Mouse (Mus musculus) liver, embryonic 12.5 days (tissue): ENCODE data around the gene Csrnp2. TPM values are rescaled to one million over a fixed set of nuclear protein-coding genes. Genes with fewer than 3 reads are reported as not detected.
"Not testable (repeated sequence)": the region's sequence is repeated elsewhere in the genome, so short reads cannot be mapped to it uniquely, and the experiment has no call there.

ENCODE experiments used
- ATAC-seq: fragments of 200-750 bp; cut with Nextera tagmentation; 2 replicates; pipeline ENCODE4 v1.8.0; 2017; ENCODE audit warnings: moderate number of reproducible peaks, mild to moderate bottlenecking, moderate library complexity
- H3K27ac ChIP-seq: fragments of 300-500 bp; sonication (generic); 2 replicates; pipeline ENCODE4 v1.5.1; 2016; ENCODE audit warnings: mild to moderate bottlenecking
- H3K27me3 ChIP-seq: fragments of 300-500 bp; sonication (generic); replicated peaks from 2 replicates; pipeline ENCODE4 v1.6.1; 2016; ENCODE audit warnings: mild to moderate bottlenecking, moderate library complexity
- H3K36me3 ChIP-seq: fragments of 300-500 bp; sonication (generic); 2 replicates; pipeline ENCODE4 v1.6.1; 2016; ENCODE audit warnings: mild to moderate bottlenecking, moderate library complexity
- H3K4me1 ChIP-seq: fragments of 300-500 bp; sonication (generic); 2 replicates; pipeline ENCODE4 v1.6.1; 2016
- H3K4me2 ChIP-seq: fragments of 300-500 bp; sonication (generic); 2 replicates; pipeline ENCODE4 v1.6.1; 2016; ENCODE audit warnings: mild to moderate bottlenecking, moderate library complexity
- H3K4me3 ChIP-seq: fragments of 300-500 bp; sonication (generic); 2 replicates; pipeline ENCODE4 v1.5.1; 2016; ENCODE audit warnings: mild to moderate bottlenecking, moderate library complexity
- H3K9ac ChIP-seq: fragments of 300-500 bp; sonication (generic); 2 replicates; pipeline ENCODE4 v1.6.1; 2016; ENCODE audit warnings: mild to moderate bottlenecking, moderate library complexity
- H3K9me3 ChIP-seq: fragments of 300-500 bp; sonication (generic); replicated peaks from 2 replicates; pipeline ENCODE4 v1.6.1; 2016; ENCODE audit warnings: mild to moderate bottlenecking, moderate library complexity
- WGBS: fragments of 180-500 bp; shearing (Covaris S2); methylation state at CpG from one replicate; pipeline ENCODE4 v1.1.7; 2016; ENCODE audit not compliant: insufficient replicate concordance; 5-methylcytosine and 5-hydroxymethylcytosine counted together
- polyA plus RNA-seq: library from polyadenylated mRNA; unstranded; fragments of >200 nt; fragmentation: Nextera tagmentation; extraction: Ambion mirVana; gene quantifications from 2 replicates; pipeline ENCODE4 v1.2.1, GENCODE M21; 2016

Gene Csrnp2
- polyA plus RNA-seq, 1 experiment from 2014 or later: 2.8 TPM

GRCm38 (mm10) chr15:100508454-100509167, 13.3 kb upstream of the Csrnp2 start:
- H3K9me3 ChIP-seq: no peaks in the 10 kb centered on the region
- H3K9ac ChIP-seq: no peak overlapping the region
- H3K4me1 ChIP-seq: no peaks in the 10 kb centered on the region
- H3K27ac ChIP-seq: no peak overlapping the region
- peaks cover 51% of the 10 kb centered on the region for H3K36me3 ChIP-seq
- no peak for ATAC-seq
- H3K4me3 ChIP-seq: no peak overlapping the region
- H3K4me2 ChIP-seq: no peak overlapping the region
- 80% methylated on average over 13 of the region's 13 CpGs for WGBS
- H3K27me3 ChIP-seq: no peaks in the 10 kb centered on the region

GRCm38 (mm10) chr15:100499506-100499905, 4.2 kb upstream of the Csrnp2 start:
- 69% methylated on average over 8 of the region's 8 CpGs for whole genome bisulfite sequencing
- H3K4me1 ChIP-seq: peaks cover 11% of the 10 kb centered on the region
- ATAC-seq: not testable (repeated sequence)

GRCm38 (mm10) chr15:100494647-100495046, 641 bp downstream of the Csrnp2 start:
- Histone ChIP-seq H3K9me3 (no peaks in the 10 kb centered on the region), H3K27ac (peak overlapping the region; percentile 51; the same call in 1 of the 2 replicates), H3K36me3 (no peaks in the 10 kb centered on the region), H3K4me3 (peak overlapping the region; percentile 79), H3K4me1 (peaks cover 21% of the 10 kb centered on the region), H3K4me2 (peak overlapping the region; percentile 100), H3K27me3 (peaks cover 24% of the 10 kb centered on the region), H3K9ac (peak overlapping the region; percentile 87)
- WGBS: under 1% methylated on average over 29 of the region's 29 CpGs
- peak; percentile 59 for ATAC-seq

More at GRCm38 (mm10) chr15:100499506-100499905, 4.2 kb upstream of the Csrnp2 start:
- H3K27me3 ChIP-seq, H3K9ac ChIP-seq, H3K4me3 ChIP-seq, H3K27ac ChIP-seq, H3K9me3 ChIP-seq, H3K36me3 ChIP-seq, H3K4me2 ChIP-seq: not testable (repeated sequence)

GRCm38 (mm10) chr15:100491966-100492365, 3.3 kb downstream of the Csrnp2 start:
- ATAC-seq: no peak
- no peak overlapping the region for H3K9ac ChIP-seq
- 80% methylated on average over 9 of the region's 9 CpGs for WGBS
- H3K36me3 ChIP-seq: peaks cover 7% of the 10 kb centered on the region; the same call in 1 of the 2 replicates
- H3K27me3 ChIP-seq: peaks cover 24% of the 10 kb centered on the region
- H3K27ac ChIP-seq: no peak overlapping the region
- H3K9me3 ChIP-seq: no peaks in the 10 kb centered on the region
- H3K4me3 ChIP-seq: no peak overlapping the region
- H3K4me1 ChIP-seq: peaks cover 23% of the 10 kb centered on the region
- no peak overlapping the region for H3K4me2 ChIP-seq

- WGBS: 71% methylated on average over 15 of the region's 15 CpGs
- peaks cover 16% of the 10 kb centered on the region for H3K27me3 ChIP-seq
- no peak for ATAC-seq
Measured at GRCm38 (mm10) chr15:100489263-100489662, 6.0 kb downstream of the Csrnp2 start.

GRCm38 (mm10) chr15:100488297-100488696, 7.0 kb downstream of the Csrnp2 start:
- H3K4me1 ChIP-seq, H3K9me3 ChIP-seq, H3K27me3 ChIP-seq, H3K36me3 ChIP-seq, H3K27ac ChIP-seq, H3K4me3 ChIP-seq, H3K4me2 ChIP-seq, ATAC-seq, H3K9ac ChIP-seq: not testable (repeated sequence)
- 59% methylated on average over 1 of the region's 1 CpGs for WGBS

More at GRCm38 (mm10) chr15:100489263-100489662, 6.0 kb downstream of the Csrnp2 start:
- H3K9ac ChIP-seq: no peak overlapping the region
- peaks cover 7% of the 10 kb centered on the region; the same call in 1 of the 2 replicates for H3K36me3 ChIP-seq
- no peak overlapping the region for H3K4me3 ChIP-seq
- no peak overlapping the region for H3K27ac ChIP-seq
- H3K4me2 ChIP-seq: no peak overlapping the region
- peaks cover 17% of the 10 kb centered on the region for H3K4me1 ChIP-seq
- H3K9me3 ChIP-seq: no peaks in the 10 kb centered on the region

GRCm38 (mm10) chr15:100487050-100487449, 8.2 kb downstream of the Csrnp2 start:
- Histone ChIP-seq H3K27ac (no peak overlapping the region), H3K36me3 (peaks cover 18% of the 10 kb centered on the region), H3K4me1 (peaks cover 9% of the 10 kb centered on the region), H3K27me3 (0 out of 2 replicates have a peak, but pooled peaks cover 1% of the 10 kb centered on the region), H3K4me3 (no peak overlapping the region), H3K9me3 (no peaks in the 10 kb centered on the region), H3K9ac (no peak overlapping the region), H3K4me2 (no peak overlapping the region)
- WGBS: 56% methylated on average over 2 of the region's 2 CpGs
- ATAC-seq: no peak

- Histone ChIP-seq H3K4me1 (peaks cover 9% of the 10 kb centered on the region; the same call in 1 of the 2 replicates), H3K27me3 (no peaks in the 10 kb centered on the region), H3K4me2 (no peak overlapping the region), H3K9ac (no peak overlapping the region), H3K9me3 (no peaks in the 10 kb centered on the region), H3K27ac (no peak overlapping the region), H3K36me3 (peaks cover 24% of the 10 kb centered on the region), H3K4me3 (no peak overlapping the region)
- 80% methylated on average over 7 of the region's 7 CpGs for WGBS
- no peak for ATAC-seq
Measured at GRCm38 (mm10) chr15:100486450-100486849, 8.8 kb downstream of the Csrnp2 start.

GRCm38 (mm10) chr15:100485576-100485975, 9.7 kb downstream of the Csrnp2 start:
- H3K4me3 ChIP-seq: no peak overlapping the region
- H3K36me3 ChIP-seq: peaks cover 33% of the 10 kb centered on the region
- H3K27me3 ChIP-seq: no peaks in the 10 kb centered on the region
- H3K9ac ChIP-seq: no peak overlapping the region
- no peak overlapping the region for H3K27ac ChIP-seq
- no peak for ATAC-seq
- no peak overlapping the region for H3K4me2 ChIP-seq
- H3K9me3 ChIP-seq: no peaks in the 10 kb centered on the region
- H3K4me1 ChIP-seq: peaks cover 9% of the 10 kb centered on the region; the same call in 1 of the 2 replicates
- WGBS: 70% methylated on average over 3 of the region's 3 CpGs

- Histone ChIP-seq H3K36me3 (peaks cover 90% of the 10 kb centered on the region), H3K9ac (no peak overlapping the region), H3K27ac (no peak overlapping the region), H3K4me2 (no peak overlapping the region), H3K4me1 (peaks cover 10% of the 10 kb centered on the region; the same call in 1 of the 2 replicates), H3K4me3 (no peak overlapping the region), H3K27me3 (no peaks in the 10 kb centered on the region), H3K9me3 (no peaks in the 10 kb centered on the region)
- 78% methylated on average over 4 of the region's 4 CpGs for WGBS
- no peak for ATAC-seq
Measured at GRCm38 (mm10) chr15:100478925-100479324, 16.4 kb downstream of the Csrnp2 start.

- H3K4me3 ChIP-seq: no peak overlapping the region
- H3K27ac ChIP-seq: no peak overlapping the region
- H3K9me3 ChIP-seq: no peaks in the 10 kb centered on the region
- peaks cover 10% of the 10 kb centered on the region; the same call in 1 of the 2 replicates for H3K4me1 ChIP-seq
- H3K4me2 ChIP-seq: no peak overlapping the region
- no peak for ATAC-seq
- H3K9ac ChIP-seq: no peak overlapping the region
- H3K27me3 ChIP-seq: no peaks in the 10 kb centered on the region
- H3K36me3 ChIP-seq: peaks cover 96% of the 10 kb centered on the region
- 80% methylated on average over 10 of the region's 10 CpGs for WGBS
Measured at GRCm38 (mm10) chr15:100478351-100478750, 16.9 kb downstream of the Csrnp2 start.

- Histone ChIP-seq H3K27ac (no peak overlapping the region), H3K9me3 (no peaks in the 10 kb centered on the region), H3K27me3 (no peaks in the 10 kb centered on the region), H3K4me1 (peaks cover 24% of the 10 kb centered on the region), H3K9ac (no peak overlapping the region), H3K36me3 (peaks cover 83% of the 10 kb centered on the region), H3K4me3 (no peak overlapping the region), H3K4me2 (no peak overlapping the region)
- WGBS: 74% methylated on average over 7 of the region's 7 CpGs
- ATAC-seq: no peak
Measured at GRCm38 (mm10) chr15:100473926-100474503, 21.3 kb downstream of the Csrnp2 start.
